Mouse (Mus musculus) heart, adult 8-10 months (tissue): ENCODE results near the gene 1700034J05Rik. TPM values are rescaled to one million over a fixed set of nuclear protein-coding genes. Genes with fewer than 3 reads are reported as not detected.

ENCODE experiments used
- DNase-seq: peaks from one replicate; pipeline ENCODE4 v3.0.0; 2022; ENCODE audit warnings: low spot score
- total RNA-seq, 4 experiments: library from RNA; stranded (reverse); gene quantifications; 2 replicates each; pipeline ENCODE4 v1.2.4; 2022

Gene 1700034J05Rik
- total RNA-seq, 4 experiments from 2014 or later = not detected

GRCm38 (mm10) chr6:146928108-146928507, 26.1 kb downstream of the 1700034J05Rik start:
- no peak for DNase-seq

GRCm38 (mm10) chr6:146926415-146926980, 27.7 kb downstream of the 1700034J05Rik start:
- no peak for DNase-seq

- DNase-seq = no peak
These were observed 35.9 kb downstream of the 1700034J05Rik start for GRCm38 (mm10) chr6:146918341-146918740.

- DNase-seq = no peak
These were observed 36.8 kb downstream of the 1700034J05Rik start for GRCm38 (mm10) chr6:146917396-146917795.

- DNase-seq = no peak
These were observed 38.4 kb downstream of the 1700034J05Rik start for GRCm38 (mm10) chr6:146915808-146916207.

- no peak for DNase-seq
These were observed 40.6 kb downstream of the 1700034J05Rik start for GRCm38 (mm10) chr6:146913489-146914198.

- DNase-seq = no peak
These were observed 41.3 kb downstream of the 1700034J05Rik start for GRCm38 (mm10) chr6:146912835-146913488.

GRCm38 (mm10) chr6:146910801-146911200, 43.4 kb downstream of the 1700034J05Rik start:
- DNase-seq = no peak

GRCm38 (mm10) chr6:146909725-146910489, 44.3 kb downstream of the 1700034J05Rik start:
- DNase-seq = no peak

- no peak for DNase-seq
These were observed 45.4 kb downstream of the 1700034J05Rik start for GRCm38 (mm10) chr6:146908801-146909200.

- no peak for DNase-seq
These were observed 46.4 kb downstream of the 1700034J05Rik start for GRCm38 (mm10) chr6:146907795-146908190.

GRCm38 (mm10) chr6:146907061-146907794, 47.0 kb downstream of the 1700034J05Rik start:
- DNase-seq = no peak

- no peak for DNase-seq
These were observed 48.0 kb downstream of the 1700034J05Rik start for GRCm38 (mm10) chr6:146906000-146906786.

- DNase-seq = no peak
These were observed 49.5 kb downstream of the 1700034J05Rik start for GRCm38 (mm10) chr6:146904707-146905106.

GRCm38 (mm10) chr6:146903632-146904031, 50.6 kb downstream of the 1700034J05Rik start:
- no peak for DNase-seq

- no peak for DNase-seq
These were observed 52.3 kb downstream of the 1700034J05Rik start for GRCm38 (mm10) chr6:146901929-146902328.
